Mouse (Mus musculus): Measurements from ENCODE around the gene Agtr1b.

The Agtr1b gene

GRCm38 (mm10) chr3:20366558-20367522 is at the start of gene Agtr1b:
Gene Agtr1b, minus strand, starts transcription at chr3:20367177.
- DNase-seq, result peak; percentile 68

DNA sequence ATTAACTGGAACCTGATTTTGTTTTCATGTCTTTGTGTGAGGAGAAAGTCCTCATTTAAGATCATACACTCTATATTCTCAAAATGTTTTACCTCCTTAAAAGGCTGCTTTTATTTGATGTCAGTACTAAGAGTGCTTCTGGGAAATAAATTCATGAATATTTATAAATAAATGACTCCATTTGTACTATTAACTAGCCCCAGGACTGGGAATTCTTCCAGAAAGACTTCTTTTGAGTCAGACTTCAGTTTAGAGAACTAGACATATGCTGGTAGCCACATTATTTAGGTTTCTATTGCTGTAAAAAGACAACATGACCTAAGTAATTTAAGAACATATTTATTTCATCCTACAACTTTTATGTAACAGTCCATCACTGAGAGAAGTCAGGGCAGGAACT is 13.4 kb downstream of the Agtr1b start:
- DNase-seq, result no peak

DNA sequence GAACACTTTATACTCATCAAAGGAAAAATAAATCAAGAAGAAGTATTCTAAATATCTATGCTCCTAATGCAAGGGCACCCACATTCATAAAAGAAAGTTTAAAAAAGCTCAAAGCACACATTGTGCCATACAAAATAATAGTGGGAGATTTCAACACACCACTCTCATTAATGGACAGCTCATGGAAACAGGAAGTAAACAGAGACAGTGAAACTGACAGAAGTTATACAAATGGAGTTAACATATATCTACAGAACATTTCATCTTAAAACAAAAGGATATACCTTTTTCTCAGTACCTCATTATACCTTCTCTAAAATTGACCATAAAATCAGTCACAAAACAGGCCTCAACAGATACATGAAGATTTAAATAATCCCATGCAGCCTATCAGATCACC is 18.8 kb downstream of the Agtr1b start:
- no peak for DNase-seq

DNA sequence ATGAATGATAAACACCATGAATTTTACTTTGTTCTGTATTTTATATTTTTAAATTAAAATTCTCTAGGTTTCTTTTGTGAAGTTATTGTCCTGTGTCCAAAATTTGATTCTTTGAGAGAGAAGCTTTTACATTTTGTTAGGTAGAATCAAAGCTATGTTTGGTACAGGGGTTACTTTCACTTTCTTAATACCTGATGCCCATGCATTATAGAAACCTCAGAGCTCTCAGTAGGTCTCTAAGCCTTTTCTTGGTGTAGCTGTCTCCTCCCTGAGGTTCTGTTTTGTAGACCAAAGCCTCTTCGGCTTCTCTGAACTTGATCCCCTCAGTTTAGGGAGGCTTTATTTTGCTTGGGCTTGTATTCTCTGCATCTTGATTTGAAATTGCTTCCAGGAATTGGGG is 26.6 kb downstream of the Agtr1b start:
- DNase-seq, result no peak

GRCm38 (mm10) chr3:20334681-20335080 is 32.3 kb downstream of the Agtr1b start:
- DNase-seq, result no peak

GRCm38 (mm10) chr3:20317233-20317632 is 49.7 kb downstream of the Agtr1b start:
- DNase-seq, result no peak

GRCm38 (mm10) chr3:20309142-20309541 is 57.8 kb downstream of the Agtr1b start:
- DNase-seq, result no peak

GRCm38 (mm10) chr3:20307256-20307655 is 59.7 kb downstream of the Agtr1b start:
- DNase-seq, result no peak

- DNase-seq, result peak; percentile 97
Observed at GRCm38 (mm10) chr3:20304758-20305352, 62.1 kb downstream of the Agtr1b start.

GRCm38 (mm10) chr3:20295546-20295945 is 71.4 kb downstream of the Agtr1b start:
- DNase-seq, result no peak

GRCm38 (mm10) chr3:20294542-20295348 is 72.2 kb downstream of the Agtr1b start:
- DNase-seq, result peak; percentile 82

- no peak for DNase-seq
Observed at GRCm38 (mm10) chr3:20291370-20291769, 75.6 kb downstream of the Agtr1b start.

GRCm38 (mm10) chr3:20288761-20289160 is 78.2 kb downstream of the Agtr1b start:
- no peak for DNase-seq

DNA sequence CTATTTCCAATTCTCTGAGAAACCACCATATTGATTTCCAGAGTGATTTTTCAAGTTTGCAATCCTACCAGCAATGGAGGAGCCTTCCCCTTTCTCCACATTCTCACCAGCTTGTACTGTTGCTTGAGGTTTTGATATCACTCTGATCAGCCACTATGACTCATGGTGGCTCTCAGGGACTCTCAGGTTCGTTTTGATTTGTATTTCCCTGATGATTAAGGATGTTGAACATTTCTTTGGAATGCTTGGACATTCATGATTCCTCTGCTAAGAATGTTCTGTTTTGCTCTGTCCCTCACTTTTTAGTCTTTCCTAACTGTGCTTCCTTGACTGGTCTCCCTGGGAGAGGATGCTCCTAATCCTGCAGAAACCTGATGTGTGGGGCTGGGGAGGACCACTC is 85.2 kb downstream of the Agtr1b start:
- no peak for DNase-seq

DNA sequence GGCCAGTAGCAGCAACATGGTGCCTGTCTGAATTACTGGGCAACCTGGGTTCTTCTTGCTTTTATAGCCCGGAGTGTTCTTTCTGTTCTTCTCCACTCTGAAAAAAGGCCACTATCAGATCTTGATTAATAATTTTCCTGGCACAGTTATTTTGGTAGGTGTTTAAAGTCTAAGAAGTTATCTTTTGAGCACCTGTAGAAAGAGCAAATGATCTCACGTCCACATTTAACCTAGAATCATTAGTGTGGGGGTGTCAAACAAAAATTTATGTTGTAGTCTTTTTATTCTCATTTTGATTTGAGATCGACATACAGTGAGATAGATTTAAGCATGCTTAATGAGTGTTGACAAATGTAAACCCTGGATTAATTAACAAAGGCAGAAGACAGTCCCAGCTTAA is 91.3 kb downstream of the Agtr1b start, which contains the start of gene Cpb1:
TSS of gene Cpb1 (minus strand) at position 101 of the 400 bp plus-strand sequence.
- no peak for DNase-seq

Data from heart, adult 11 months (tissue).